Mouse (Mus musculus) hindbrain, postnatal 0 days (tissue): ENCODE measurements around the gene Man2a1. TPM values are rescaled to one million over a fixed set of nuclear protein-coding genes. Genes with fewer than 3 reads are reported as not detected.

Experiments used
- ATAC-seq: fragments of 200-750 bp; cut with Nextera tagmentation; 2 replicates; pipeline ENCODE4 v1.8.0; 2017; ENCODE audit warnings: mild to moderate bottlenecking, moderate TSS enrichment, moderate library complexity
- DNase-seq: peaks from one replicate; pipeline ENCODE4 v3.0.0-alpha.2; 2015; ENCODE audit warnings: low spot score
- H3K27ac ChIP-seq: fragments of 300-500 bp; sonication (generic); 2 replicates; pipeline ENCODE4 v1.5.1; 2014; ENCODE audit warnings: mild to moderate bottlenecking
- H3K27me3 ChIP-seq: fragments of 300-500 bp; sonication (generic); 2 replicates; pipeline ENCODE4 v1.6.1; 2014; ENCODE audit warnings: low read length, mixed read lengths; ENCODE audit not compliant: insufficient read depth
- H3K36me3 ChIP-seq: fragments of 300-500 bp; sonication (generic); 2 replicates; pipeline ENCODE4 v1.6.1; 2014; ENCODE audit warnings: low read length, mixed read lengths; ENCODE audit not compliant: insufficient read depth
- H3K4me1 ChIP-seq: fragments of 300-500 bp; sonication (generic); 2 replicates; pipeline ENCODE4 v1.6.1; 2014; ENCODE audit warnings: antibody characterized with exemption, low read length, mixed read lengths; ENCODE audit not compliant: insufficient read depth
- H3K4me2 ChIP-seq: fragments of 300-500 bp; sonication (generic); 2 replicates; pipeline ENCODE4 v1.6.1; 2014; ENCODE audit warnings: low read depth, mild to moderate bottlenecking, low read length, moderate library complexity, mixed read lengths
- H3K4me3 ChIP-seq: fragments of 300-500 bp; sonication (generic); 2 replicates; pipeline ENCODE4 v1.5.1; 2014; ENCODE audit warnings: low read length
- H3K9ac ChIP-seq: fragments of 300-500 bp; sonication (generic); replicated peaks from 2 replicates; pipeline ENCODE4 v1.6.1; 2014; ENCODE audit warnings: mild to moderate bottlenecking, low read length, moderate library complexity, mixed read lengths
- H3K9me3 ChIP-seq: fragments of 300-500 bp; sonication (generic); 2 replicates; pipeline ENCODE4 v1.6.1; 2016; ENCODE audit warnings: low read length, mixed read lengths
- CTCF ChIP-seq: IDR thresholded peaks from 2 replicates; pipeline ENCODE4 v1.5.1; 2016; ENCODE audit warnings: antibody characterized with exemption, control low read depth, low read depth
- WGBS: fragments of 180-500 bp; shearing (Covaris S2); extraction: QIAGEN DNeasy Blood & Tissue Kit; methylation state at CpG from one replicate; pipeline ENCODE4 v1.1.7; 2014; 5-methylcytosine and 5-hydroxymethylcytosine counted together
- polyA plus RNA-seq: library from polyadenylated mRNA; unstranded; fragments of >200 nt; fragmentation: Nextera tagmentation; extraction: Ambion mirVana; gene quantifications from 2 replicates; pipeline ENCODE4 v1.2.1, GENCODE M21; 2015
- total RNA-seq: library from RNA; depleted of rRNA; stranded (reverse); fragments of >200 nt; gene quantifications from 2 replicates; pipeline ENCODE4 v1.2.3, GENCODE M21; 2014

Man2a1 gene
- total and polyA plus RNA-seq, 2 experiments from 2014 or later, result 3.3 to 15.8 TPM

DNA sequence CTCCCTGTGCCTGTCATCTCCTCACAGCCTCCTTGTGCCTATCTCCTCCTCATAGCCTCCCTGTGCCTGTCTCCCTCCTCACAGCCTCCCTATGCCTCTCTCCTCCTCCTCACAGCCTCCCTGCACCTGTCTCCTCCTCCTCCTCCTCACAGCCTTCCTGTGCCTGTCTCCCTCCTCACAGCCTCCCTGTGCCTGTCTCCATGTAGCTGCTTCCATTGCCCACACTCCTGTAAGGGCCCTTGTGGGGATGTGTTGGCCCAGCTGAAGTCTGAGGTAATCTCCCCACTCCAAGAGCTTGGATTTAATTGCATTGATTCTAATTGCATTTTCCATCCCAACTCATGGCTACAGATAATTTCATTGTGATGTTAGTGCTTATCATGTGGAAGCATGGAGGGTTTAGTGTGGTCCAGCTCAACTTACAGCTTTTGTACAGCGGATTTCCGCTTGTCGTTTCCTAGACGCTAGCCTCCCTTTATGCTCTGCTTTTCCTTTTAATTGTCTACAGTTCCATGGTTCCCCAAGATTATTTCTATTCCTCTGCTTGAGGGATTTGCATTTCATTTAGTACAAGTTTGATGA, 103.2 kb downstream of the Man2a1 start:
- TF ChIP-seq CTCF, result no peak
- no peak overlapping the region for H3K4me2 ChIP-seq
- 74% methylated on average over 4 of the region's 4 CpGs for WGBS
- ATAC-seq, result no peak
- no peak overlapping the region for H3K9ac ChIP-seq
- no peak overlapping the region for H3K4me3 ChIP-seq
- H3K27ac ChIP-seq, result no peak overlapping the region
- no peaks in the 10 kb centered on the region for H3K36me3 ChIP-seq
- no peaks in the 10 kb centered on the region for H3K27me3 ChIP-seq
- no peaks in the 10 kb centered on the region for H3K9me3 ChIP-seq
- no peaks in the 10 kb centered on the region for H3K4me1 ChIP-seq
- DNase-seq, result no peak

DNA sequence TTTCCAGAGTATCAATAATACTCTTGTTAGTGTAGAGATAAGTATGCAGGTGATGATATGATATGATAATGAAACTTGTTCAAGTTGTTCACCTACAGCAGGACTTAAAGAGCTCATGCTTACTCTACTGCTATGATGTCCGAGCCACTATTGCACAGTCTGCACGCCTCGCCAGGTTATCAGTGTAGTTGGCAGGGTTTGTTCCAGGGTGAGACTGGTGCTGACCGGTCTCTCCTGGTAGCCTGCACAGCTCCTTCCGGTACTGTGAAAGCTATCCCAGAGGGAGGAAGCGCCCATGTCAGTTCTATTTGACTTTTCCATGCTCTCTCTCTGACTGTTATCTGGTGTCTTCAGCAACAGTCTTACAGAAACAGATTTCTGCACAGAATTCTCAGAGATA, 107.0 kb downstream of the Man2a1 start:
- H3K4me1 ChIP-seq, result no peaks in the 10 kb centered on the region
- 74% methylated on average over 6 of the region's 6 CpGs for WGBS
- ATAC-seq, result no peak; the same call in 1 of the 2 replicates
- no peak overlapping the region for H3K4me2 ChIP-seq
- no peak for TF ChIP-seq CTCF
- no peaks in the 10 kb centered on the region for H3K27me3 ChIP-seq
- peaks cover 2% of the 10 kb centered on the region; the same call in 1 of the 2 replicates for H3K36me3 ChIP-seq
- no peaks in the 10 kb centered on the region for H3K9me3 ChIP-seq
- no peak overlapping the region for H3K27ac ChIP-seq
- H3K4me3 ChIP-seq, result no peak overlapping the region
- no peak overlapping the region for H3K9ac ChIP-seq
- DNase-seq, result no peak

DNA sequence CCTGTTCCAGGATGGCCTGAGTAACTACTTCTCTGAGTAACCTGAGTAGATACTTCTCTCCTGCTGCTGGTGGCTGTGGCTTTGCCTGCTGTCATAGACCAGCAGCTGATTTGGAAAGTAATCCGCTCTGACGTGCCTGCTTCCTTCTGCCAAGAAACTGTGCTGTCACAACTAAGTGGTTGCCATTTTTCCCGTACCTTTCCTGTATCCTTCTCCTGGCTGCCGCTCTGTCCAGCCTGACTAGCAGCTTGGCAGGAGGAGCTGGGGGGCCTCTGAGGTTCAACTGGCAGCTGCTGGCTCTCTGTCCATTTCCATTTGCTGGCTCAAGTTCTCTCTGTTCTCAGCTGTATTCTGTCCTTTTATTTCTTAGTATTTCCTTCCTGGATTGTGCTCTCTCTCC, 115.8 kb downstream of the Man2a1 start:
- peak overlapping the region; percentile 27 for H3K27ac ChIP-seq
- H3K9ac ChIP-seq, result no peak overlapping the region
- no peak overlapping the region for H3K4me2 ChIP-seq
- DNase-seq (peak; percentile 86), ATAC-seq (peak; percentile 93)
- 31% methylated on average over 4 of the region's 4 CpGs for WGBS
- no peaks in the 10 kb centered on the region for H3K9me3 ChIP-seq
- peaks cover 11% of the 10 kb centered on the region; the same call in 1 of the 2 replicates for H3K36me3 ChIP-seq
- no peak overlapping the region for H3K4me3 ChIP-seq
- H3K4me1 ChIP-seq, result no peaks in the 10 kb centered on the region; the same call in 1 of the 2 replicates
- H3K27me3 ChIP-seq, result no peaks in the 10 kb centered on the region
- no peak for TF ChIP-seq CTCF

- Histone ChIP-seq H3K36me3 (no peaks in the 10 kb centered on the region), H3K27ac (no peak overlapping the region), H3K4me3 (no peak overlapping the region), H3K4me2 (no peak overlapping the region), H3K9me3 (no peaks in the 10 kb centered on the region), H3K4me1 (no peaks in the 10 kb centered on the region; the same call in 1 of the 2 replicates), H3K9ac (no peak overlapping the region), H3K27me3 (no peaks in the 10 kb centered on the region)
- 72% methylated on average over 5 of the region's 5 CpGs for WGBS
- TF ChIP-seq CTCF, result no peak
- ATAC-seq (no peak), DNase-seq (no peak)
These were observed 119.2 kb downstream of the Man2a1 start for GRCm38 (mm10) chr17:64719760-64720159.

- no peak for ATAC-seq
- Histone ChIP-seq H3K9me3 (no peaks in the 10 kb centered on the region), H3K27me3 (no peaks in the 10 kb centered on the region), H3K27ac (no peak overlapping the region), H3K4me3 (no peak overlapping the region), H3K4me2 (no peak overlapping the region), H3K4me1 (no peaks in the 10 kb centered on the region; the same call in 1 of the 2 replicates), H3K36me3 (no peaks in the 10 kb centered on the region), H3K9ac (no peak overlapping the region)
- no peak for DNase-seq
- WGBS, result 91% methylated on average over 5 of the region's 5 CpGs
- TF ChIP-seq CTCF, result no peak
These were observed 120.6 kb downstream of the Man2a1 start for GRCm38 (mm10) chr17:64721112-64721511.

DNA sequence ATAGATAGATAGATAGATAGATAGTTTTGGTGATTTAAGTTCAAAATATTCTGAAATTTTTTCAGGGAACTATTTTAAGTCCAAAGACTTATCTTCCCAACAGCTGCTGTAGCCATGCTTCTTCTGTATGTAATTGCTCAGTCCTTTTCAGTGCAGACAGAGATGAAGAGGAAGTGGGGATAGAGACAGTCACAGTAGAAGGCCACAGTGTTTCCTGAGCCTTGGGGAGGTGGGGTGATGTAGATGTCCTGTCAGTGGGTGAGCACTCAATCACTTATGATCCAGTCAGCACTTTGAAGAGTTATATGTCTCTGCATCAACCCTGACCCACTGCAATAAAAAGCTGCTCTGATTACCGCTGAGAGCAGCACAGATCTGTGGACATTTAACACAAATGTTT, 122.6 kb downstream of the Man2a1 start:
- Histone ChIP-seq H3K27me3 (no peaks in the 10 kb centered on the region), H3K9ac (no peak overlapping the region), H3K4me2 (no peak overlapping the region), H3K27ac (no peak overlapping the region), H3K36me3 (no peaks in the 10 kb centered on the region), H3K4me1 (no peaks in the 10 kb centered on the region; the same call in 1 of the 2 replicates), H3K9me3 (no peaks in the 10 kb centered on the region), H3K4me3 (no peak overlapping the region)
- DNase-seq (no peak), ATAC-seq (no peak)
- TF ChIP-seq CTCF, result no peak
- 94% methylated on average over 1 of the region's 1 CpGs for WGBS

- no peak overlapping the region for H3K4me3 ChIP-seq
- H3K9ac ChIP-seq, result no peak overlapping the region
- no peaks in the 10 kb centered on the region for H3K27me3 ChIP-seq
- no peak overlapping the region for H3K4me2 ChIP-seq
- WGBS, result 60% methylated on average over 3 of the region's 3 CpGs
- no peak overlapping the region for H3K27ac ChIP-seq
- DNase-seq (no peak), ATAC-seq (peak; percentile 64)
- TF ChIP-seq CTCF, result no peak
- H3K36me3 ChIP-seq, result no peaks in the 10 kb centered on the region
- no peaks in the 10 kb centered on the region for H3K9me3 ChIP-seq
- H3K4me1 ChIP-seq, result no peaks in the 10 kb centered on the region; the same call in 1 of the 2 replicates
These were observed 124.7 kb downstream of the Man2a1 start for GRCm38 (mm10) chr17:64725214-64725613.
